Mouse (Mus musculus) lung, postnatal 0 days (tissue): ENCODE results near the gene Mapk13.

Experiments
- CTCF ChIP-seq: IDR thresholded peaks from 2 replicates; pipeline ENCODE4 v1.5.1; 2016; ENCODE audit warnings: antibody characterized with exemption, mild to moderate bottlenecking
- EP300 ChIP-seq: IDR thresholded peaks from 2 replicates; pipeline ENCODE4 v1.6.1; 2016; ENCODE audit warnings: antibody characterized with exemption, mild to moderate bottlenecking, control low read depth

DNA sequence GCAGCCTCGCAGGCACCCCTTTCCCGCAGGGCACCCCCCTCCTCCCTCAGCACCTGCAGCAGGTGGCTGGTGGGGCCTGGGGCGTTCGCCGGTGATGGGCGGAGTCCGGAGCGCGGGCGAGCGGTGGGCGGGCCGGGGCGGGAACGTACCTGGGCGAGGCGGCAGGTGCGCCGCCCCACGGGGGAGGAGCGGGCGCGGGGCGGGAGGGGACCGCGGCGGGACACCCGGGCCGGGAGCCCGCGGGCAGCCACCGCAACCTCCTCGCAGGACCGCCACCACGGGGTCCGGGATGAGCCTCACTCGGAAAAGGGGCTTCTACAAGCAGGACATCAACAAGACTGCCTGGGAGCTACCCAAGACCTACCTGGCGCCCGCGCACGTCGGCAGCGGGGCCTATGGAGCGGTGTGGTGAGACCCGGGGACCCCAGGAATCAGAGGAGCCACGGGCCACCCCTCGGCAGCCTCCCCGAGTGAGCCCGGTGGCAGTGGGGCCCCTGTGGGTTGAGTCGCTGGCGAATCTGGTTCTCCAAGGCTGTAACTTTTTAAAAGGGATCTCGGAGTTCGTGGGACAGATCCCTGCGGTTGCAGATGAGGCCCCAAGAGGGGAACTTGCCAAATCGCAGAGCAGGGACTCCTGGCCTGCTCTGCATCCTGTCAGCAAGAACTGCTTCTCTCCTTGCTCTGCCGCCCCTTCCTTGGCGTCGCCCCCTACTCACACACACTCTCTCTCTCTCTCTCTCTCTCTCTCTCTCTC, at the start of gene Mapk13:
- no peak for TF ChIP-seq CTCF
- no peak for TF ChIP-seq EP300
